Mouse (Mus musculus) spleen, adult 12 weeks (tissue): ENCODE measurements around the gene Pgf.

Source experiments
- DNase-seq: peaks from one replicate; pipeline ENCODE4 v3.0.0; 2022; ENCODE audit warnings: low spot score

Gene Pgf

DNA sequence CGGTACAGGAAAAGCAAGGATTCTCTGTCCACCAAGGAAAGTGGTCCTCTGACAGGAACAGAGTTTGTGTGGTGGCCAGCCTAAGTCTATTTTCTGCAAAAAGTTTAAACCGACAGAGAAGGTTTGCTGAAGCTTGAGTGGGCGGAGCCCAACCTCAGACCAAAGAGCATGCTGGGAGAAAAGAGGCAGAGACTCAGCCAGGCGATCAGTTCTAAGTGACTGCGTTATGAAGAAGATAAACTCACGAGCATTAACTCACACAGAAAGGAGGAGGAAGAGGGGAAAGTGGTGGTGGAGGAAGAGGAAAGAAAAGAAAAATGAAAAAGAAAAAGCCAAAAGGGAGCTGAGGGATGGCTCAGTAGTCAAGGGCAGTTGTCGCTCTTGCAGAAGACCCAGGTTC lies 12.7 kb upstream of the Pgf start:
- no peak for DNase-seq

DNA sequence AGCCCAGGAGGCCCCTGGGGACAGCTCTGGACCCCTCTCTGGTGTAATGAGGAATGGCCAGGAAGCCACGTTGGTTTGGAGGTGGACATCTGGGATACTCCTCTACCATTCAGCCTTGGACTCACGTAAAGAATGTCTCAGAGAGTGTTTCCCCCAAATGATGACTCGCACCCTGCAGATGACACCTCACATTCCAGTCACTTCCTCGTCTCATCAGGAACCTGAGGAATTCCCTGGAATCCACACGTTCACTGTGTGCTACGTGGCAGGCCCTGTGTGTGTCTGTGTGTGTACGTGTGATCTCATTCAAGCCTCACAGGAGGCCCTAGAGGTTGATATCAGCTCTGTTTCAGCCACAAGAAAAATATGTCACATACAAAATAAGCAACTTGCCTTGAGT lies 8.8 kb upstream of the Pgf start:
- DNase-seq, result no peak

DNA sequence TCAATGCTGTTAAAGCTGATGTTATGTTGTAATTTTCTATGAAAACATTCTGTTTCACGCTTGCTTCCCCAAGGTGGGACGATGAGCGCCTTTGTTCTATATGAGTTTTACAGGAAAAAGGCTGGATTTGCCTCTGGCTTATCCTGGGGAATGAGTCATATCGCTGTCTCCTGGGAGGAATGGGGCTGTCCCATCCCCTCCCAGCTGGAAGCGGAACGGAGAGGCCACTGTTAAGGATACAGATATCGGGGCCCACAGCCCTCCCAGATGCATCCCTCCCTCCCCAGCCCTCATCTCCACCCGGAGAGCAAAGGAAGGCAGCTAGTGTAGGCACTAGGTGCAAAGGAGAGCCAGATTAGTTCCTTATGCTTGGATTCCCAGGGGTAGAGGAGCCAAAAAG lies 8.2 kb upstream of the Pgf start:
- DNase-seq, result no peak

DNA sequence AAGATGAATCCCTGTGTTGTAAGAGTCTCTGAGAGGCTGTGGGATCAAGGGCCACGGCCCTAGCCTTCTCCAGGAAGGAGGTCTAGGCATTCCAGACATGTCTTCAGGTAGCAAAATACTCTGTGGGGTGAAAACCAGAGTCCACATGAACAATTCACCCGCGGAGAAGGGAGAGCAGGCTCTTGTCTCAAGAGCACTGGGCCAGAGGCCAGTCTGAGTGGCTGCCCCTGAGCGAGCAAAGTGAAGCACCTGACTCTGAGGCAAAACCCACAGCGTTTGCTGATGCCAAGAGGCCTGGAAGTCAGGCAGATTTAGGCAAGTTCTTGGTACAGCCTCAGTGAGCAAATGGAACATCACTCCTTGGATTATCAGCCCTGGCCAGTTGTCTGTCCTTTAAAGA lies 6.5 kb upstream of the Pgf start:
- DNase-seq, result no peak

DNA sequence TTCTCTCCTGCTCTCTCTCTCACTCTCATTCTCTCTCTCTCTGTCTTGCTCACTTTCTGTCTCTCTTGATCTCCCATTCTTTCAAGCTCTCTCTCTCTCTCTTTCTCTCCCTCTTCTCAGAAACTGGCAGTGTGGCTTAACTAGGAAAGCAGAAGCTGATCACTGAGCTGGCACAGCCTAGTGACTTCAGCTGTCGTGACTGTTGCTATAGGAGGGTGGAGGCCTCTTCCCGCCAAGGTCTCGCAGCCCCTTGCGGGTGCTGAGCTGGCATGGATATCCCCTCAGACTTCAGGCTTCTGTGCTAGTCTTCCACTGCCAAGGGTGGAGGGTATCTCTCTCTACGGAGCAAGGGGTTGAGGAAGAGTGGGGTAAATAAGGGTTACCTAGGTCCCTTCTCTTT lies 5.3 kb upstream of the Pgf start:
- no peak for DNase-seq

DNA sequence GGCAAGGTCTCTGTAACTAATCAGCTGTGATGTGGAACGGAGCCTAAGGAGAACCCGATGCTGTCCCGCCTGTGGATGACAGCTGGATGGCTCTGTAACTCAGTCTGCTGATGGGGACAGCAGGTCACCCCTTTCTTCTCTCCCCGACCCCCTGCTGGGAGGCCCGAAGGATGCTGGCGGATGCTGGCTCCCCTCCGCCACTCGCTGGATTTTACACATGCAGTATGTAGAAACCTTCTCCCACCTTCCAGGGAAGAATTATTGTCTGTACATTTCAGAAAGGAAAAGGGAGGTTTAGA lies 4.7 kb upstream of the Pgf start:
- DNase-seq, result no peak

DNA sequence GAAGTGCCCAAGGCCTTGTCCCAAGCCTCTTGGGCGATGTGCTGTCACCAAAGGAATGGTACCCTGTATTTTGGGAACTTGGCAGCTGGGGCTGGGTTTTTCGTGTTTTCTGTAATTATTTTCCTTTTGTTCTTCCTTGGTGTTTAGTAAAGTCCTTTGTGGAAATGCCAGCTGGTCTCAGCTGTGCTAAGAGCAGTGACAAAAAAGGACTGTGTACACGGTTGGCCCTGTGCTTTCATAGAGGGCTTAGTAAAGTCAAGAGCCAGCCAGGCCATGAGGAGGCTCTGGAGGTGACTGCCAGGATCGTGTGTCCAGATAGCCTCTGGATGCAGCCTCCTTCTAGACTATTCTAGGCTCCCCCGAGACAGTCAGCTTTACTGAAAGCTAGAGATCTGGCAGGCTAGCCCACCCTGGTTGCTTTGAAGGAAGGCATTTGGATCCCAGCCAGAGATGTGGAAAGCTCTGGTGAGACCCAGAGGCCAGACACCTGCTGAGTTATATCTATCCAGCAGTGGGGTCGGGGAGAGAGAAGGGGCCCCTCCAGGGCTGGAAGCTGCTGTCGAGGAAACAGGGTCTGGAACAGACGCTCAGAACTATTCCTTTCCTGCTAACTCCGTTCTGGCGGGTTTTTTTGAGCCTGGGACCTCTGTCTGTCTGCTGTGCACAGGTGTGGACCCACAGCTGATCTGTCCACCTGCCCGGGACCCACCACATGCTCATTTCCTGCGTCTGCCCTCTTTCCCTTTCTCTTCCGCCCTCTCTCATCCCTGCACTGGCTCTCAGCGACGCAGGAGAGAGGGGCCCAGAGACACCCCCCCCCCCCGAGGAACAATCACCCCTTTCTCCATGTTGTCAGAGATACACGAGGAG lies 4.1 kb upstream of the Pgf start:
- no peak for DNase-seq

DNA sequence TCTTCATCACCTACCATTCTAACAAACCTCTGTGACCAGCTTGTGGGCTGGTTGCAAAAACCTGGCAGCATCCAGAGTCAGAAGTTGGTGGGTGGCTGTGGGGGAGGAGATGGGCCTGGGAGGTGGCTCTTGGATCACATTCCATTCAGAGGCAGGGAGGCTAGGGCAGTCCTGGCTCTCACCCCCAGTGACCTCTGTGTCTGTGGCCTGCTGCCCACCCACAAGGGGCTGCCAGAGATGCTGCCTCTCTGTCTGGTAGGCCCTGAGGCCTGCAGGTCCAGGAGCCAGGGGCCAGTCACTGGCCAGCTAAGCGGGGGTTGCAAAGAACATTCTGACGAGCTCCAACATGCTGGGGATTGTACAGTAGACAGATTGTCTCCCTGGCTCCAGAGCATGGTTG lies 704 bp upstream of the Pgf start:
- DNase-seq, result no peak

DNA sequence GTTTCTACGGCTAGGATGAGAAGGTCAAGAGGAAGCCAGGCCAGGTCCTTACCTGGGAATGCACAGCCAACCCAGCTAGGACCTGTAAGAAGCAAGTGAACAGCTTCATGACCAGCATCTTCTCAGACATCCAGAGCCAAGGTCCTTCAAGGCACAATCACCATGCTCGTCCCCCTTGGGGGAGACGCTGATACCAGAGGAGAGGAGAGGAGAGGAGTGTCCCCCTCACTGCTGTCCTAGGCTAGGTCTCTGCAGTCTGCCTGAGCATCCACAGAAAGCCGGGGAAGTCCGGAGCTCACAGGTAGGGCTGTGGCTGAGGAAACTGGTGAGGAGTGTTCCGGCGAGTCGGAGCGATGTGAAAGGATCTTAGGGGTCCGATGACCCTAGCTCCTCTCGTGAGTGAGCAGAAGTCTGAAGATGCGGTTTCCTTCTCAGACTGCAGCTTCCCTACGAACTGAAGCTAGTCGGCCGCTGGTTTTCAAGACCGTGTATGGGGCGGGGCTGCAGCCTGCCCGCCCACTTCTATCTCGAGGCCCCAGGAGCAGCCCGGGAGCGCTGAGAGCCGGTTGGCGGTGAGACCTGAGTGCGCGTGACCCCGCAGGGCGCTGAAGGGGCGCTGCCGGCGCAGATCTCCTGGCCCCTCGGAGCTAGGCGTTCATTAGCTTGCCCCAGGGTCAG lies 605 bp downstream of the Pgf start:
- peak; percentile 18 for DNase-seq

DNA sequence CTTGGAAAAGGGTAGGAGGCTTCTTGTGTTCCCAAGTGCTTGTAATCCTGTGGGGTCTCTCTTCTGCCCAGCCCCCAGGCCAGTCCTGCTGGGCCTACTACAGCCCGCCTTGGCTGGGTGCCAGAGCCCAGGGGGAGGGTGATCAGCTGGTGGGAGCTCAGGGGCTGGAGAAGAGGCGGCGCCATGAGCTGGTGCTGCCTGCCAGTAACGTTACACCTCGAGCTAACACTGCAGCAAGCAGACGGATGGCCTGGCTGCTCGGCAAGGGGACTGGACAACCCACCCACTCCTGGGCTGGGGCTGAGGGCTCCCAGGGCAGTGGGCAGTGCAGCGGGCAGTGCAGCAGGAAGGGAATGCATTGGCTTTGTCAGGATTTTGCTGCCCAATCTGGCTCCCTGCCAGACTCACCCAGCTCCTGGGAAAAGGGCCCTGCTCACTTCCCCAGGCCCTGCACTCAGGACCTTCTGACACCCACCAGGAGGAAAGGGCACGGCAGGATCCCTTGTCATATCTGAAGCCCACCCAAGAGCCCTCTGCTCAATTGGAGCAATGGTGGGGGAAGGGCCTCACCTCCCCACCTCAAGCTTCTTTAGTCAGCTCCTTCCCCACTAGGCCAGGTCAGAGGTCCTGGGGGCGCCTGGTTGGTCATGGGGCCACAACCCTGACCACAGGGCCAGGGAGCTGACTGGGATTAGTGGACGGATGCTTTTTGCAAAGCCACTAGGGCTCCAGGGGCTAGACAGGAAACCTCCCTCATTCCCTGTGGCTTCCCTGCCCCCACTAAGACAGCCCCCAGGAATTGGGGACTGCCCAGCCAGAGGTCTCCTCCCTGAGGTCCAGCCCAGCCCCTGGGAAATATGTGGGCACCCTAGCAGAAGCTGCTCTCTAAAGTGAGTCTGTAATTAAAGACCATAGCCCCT lies 1.4 kb downstream of the Pgf start:
- DNase-seq, result no peak

DNA sequence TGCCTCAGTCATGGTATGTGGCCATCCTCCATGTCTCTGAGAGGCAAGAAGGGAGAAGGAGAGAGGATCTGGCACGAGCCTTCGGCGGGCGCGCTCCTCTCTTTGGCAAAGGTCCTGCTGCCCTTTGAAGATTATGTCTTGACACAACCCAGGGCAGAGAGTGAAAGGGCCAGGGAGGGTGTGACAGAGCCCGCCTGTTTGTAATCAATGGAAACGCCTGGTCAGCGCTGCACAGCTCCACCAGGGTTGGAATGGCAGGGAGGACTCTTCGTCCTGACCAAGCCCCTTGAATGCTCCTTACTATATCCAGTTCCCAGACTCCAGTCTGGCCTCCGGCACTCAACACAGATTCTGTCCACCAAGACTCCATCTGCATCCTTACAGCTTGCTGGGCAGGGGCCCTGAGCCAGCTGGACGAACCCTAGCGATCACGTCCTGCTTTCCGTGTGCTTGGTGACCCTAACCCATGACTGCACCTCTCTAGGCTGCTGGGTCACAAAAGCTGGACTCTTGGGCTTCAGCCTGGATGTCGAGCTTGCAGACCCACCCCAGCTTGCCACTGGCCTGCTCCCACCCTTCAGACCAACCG lies 2.4 kb downstream of the Pgf start:
- no peak for DNase-seq

DNA sequence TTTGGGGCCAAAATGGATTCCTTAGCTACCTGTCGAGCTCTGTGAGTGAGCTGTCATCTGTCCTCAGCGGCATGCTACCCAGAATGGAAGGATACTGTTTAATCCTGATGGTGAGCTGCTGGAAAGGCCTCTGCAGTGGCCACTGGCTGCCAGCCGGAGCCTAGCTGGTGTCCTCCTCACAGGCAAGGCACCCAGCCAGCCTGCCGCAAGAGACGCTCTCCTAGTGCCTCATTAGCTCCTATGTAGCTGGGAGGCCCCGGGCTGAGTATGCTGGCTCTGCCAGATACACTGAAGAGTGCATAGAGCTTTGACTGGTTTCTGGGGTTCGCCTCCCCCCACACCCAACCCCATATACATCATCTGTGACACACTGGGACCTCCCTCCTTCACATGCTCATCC lies 3.6 kb downstream of the Pgf start:
- DNase-seq, result no peak

DNA sequence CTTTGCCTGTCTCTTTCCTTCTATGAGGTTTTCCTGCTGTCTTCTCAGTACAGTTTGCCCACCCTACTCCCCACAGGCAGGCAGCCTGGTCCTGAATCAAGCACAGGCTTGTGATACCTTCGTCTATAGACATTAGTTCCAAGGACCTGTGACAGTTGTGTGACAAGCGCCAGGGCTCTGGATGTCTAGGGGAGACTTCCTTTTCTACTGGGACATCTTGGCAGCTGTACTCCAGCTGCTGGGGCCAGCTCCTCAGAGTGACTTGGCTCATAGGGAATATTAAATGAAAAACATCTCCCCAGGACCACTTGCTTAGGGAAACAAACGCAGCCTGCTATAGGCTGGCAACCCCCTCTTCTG lies 6.7 kb downstream of the Pgf start:
- no peak for DNase-seq

DNA sequence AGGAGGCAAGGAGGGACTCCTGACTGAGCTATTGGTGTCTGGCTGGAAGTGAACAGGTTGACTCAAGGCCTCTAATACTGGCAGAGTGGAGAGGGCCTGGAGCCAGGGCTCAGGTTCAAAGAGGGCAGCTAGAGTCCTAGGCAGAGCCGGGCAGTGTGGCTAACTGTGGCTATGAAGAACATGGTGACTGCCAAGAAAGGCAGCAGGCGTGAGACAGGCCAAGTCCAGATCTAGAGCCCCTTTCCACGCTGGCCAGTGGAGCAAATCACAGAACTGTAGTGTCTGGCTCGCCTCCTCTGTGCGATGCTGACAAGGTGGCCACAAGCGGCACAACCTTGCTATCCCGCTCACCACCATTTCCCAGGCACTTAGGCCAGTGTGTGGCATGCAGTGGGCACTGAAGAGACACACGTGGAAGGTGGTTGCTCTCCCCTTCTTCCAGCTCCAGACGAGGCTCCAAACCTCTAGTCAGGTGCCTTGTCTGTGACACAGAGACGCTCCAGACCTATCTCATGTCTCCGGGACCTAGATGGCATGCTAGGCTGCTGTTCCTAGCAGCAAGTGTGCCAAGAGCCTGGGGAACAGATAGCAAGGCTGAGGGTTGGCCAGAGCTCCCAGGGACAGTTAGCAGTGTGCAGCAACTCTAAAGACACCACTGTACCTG lies 7.2 kb downstream of the Pgf start:
- DNase-seq, result no peak

DNA sequence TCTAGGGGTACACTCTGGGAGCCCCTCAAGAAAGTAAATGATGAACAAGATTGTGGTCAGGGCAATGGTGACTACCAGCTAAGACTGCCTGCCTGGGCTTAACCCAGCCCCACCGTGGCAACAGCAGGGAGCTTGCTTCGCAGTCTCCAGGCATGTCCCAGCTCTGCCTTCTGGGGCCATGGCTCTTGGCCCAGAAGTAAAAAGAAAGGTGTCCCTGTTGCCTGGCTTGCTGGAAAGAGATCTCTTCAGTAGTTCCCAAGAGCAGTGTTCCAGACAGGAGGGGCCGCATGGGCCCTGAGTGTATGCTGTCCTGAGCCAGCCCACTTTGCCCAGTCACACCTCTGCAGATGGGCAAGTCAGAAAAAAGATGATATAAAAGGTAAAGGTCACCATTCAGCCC lies 7.7 kb downstream of the Pgf start:
- DNase-seq, result no peak

DNA sequence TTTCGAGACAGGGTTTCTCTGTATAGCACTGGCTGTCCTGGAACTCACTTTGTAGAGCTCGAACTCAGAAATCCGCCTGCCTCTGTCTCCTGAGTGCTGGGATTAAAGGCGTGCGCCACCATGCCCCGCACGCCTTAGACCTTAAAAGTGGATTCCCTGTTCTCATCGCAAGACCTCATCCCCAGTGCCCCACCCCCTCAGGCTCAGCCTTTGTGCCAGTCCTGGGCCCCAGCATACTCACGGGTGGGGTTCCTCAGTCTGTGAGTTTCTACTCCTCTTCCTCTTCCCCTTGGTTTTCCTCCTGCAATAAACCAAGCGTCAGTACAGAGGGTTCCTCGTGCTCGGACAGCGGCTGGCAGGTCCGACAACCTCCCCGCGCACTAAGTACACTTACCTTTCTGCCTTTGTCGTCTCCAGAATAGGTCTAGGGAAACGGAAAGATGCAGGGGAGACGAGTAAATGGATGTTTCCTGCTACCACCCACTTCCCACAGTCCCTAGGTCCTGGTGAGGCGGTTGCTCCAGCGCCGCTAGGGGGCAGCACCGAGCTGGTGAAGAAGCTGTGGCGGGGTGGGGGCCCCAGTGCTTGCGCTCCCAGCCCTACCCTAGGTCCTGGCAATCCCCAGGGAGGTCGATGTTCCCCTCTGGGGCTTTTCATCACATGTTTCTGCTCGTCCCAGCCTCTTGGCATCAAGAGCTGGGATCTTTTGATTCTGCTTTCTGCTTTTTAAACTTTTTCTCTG lies 8.3 kb downstream of the Pgf start:
- DNase-seq, result peak; percentile 60

DNA sequence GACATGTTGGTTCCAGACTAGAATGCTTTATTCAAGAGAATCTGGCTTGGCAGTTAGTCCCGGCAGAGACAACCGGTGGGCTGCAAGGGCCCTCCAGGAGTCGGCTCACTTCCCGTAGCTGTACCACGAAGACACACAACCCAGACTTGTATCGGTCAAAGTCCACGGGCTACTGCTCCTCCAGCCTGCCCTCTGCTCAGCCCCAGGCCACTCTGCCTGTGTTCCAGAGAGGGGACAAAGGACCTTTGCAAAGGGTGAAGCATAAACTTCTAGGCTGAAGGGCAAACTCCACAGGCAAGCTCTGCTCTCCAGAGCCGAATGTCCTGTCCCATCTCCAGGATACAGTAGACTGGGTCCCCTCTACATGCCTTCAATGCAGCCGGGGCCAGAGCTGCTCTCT lies 11.0 kb downstream of the Pgf start:
- no peak for DNase-seq

DNA sequence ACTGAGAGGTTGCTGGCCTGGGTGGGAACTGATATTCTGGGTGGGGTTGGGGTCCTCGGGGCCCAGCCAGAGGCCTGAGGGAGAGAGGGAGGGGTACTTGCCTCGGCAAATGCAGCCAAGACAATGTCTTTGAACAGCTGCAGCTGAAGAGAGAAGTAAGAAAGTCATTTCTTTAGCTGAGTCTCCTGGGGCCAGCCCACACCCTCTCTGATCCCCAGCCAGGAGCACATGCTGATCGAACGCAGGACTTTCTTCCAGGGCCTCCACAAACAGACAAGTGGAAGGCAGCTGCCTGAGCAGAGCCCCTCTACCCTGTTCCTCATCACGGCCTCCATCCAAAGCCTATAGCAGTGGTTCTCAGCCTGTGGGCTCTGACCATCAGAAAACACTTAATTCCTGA lies 12.6 kb downstream of the Pgf start:
- DNase-seq, result no peak

DNA sequence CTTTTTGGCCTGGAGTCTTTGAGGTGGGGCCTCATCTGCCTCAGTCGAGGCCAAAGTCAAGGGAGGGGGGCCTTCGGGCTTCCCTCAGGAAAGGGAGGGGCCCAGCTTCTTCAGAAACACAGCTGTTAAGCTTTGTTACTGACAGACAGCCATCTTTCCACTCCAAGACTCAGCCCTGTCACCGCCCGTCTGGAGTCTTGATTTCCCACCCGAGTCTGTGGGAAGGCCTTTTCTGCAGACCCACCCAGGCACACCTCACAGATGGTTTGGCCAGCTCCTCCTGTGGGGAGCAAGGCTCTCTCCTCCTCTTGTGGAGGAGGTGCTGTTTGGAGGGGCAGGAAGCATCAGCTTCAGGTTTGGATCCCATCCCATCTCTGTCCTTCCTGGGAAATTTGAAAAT lies 18.0 kb downstream of the Pgf start:
- no peak for DNase-seq

DNA sequence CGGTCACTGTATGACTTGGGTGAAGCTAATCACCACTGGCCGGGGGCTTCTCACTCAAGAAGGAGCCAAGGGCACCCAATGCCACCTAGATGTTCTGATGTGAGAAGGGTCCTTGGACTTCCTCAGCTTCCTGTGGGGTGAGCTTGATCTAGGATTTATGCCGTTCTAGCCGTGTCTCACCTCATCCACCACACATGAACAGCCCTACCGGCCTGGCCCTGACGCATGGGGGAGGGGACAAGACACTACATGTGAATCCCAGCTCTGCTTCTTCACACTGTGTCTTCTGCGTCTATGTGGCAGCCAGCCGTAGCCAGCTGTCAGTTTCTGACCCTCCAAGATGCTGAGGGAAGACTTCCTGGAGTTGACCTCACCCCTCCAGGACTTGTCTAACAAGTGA lies 18.8 kb downstream of the Pgf start:
- no peak for DNase-seq

DNA sequence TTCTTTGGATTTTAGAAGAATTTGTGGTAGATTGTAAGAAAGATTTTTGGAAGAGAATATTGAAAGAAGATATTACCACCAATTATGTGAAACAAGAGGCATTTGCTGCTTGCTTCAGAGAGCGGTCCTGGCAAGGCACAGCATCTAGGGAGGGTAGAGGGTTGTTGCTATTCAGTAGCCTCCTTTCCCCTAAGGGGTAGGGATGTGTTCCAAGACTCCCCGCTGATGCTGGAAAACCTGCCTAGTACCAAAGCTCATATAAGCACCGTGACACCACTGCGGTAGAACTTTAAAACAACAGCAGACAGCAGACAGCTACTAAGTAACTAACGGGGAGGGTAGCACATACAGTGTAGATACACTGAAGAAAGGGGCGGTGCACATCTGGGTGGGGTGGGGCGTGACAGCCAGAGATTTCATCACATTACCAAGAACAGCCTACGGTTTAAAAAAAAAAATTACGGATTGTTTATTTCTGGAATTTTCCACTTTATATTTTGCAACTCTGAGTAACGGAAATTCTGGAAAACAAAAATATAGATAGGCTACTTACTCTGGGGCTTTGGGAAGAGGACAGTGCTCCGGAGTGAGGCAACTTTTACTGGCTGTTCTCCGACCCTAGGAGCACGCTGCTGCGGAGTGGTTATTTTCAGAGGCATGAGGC lies 19.7 kb downstream of the Pgf start:
- no peak for DNase-seq
